Mouse (Mus musculus) thymus, adult 2 months (tissue): ENCODE results near the gene Gm28729. TPM values are rescaled to one million over a fixed set of nuclear protein-coding genes. Genes with fewer than 3 reads are reported as not detected.
"Not testable (repeated sequence)": the region's sequence is repeated elsewhere in the genome, so short reads cannot be mapped to it uniquely, and the experiment has no call there.

Experiments used
- DNase-seq: peaks from one replicate; pipeline ENCODE4 v3.0.0; 2021
- H3K27ac ChIP-seq: fragments of 200-500 bp; 2 replicates; pipeline ENCODE4 v1.5.1; 2012; ENCODE audit warnings: low read length, control low read depth; ENCODE audit not compliant: control insufficient read depth, insufficient read depth
- H3K27me3 ChIP-seq: fragments of 200-500 bp; 2 replicates; pipeline ENCODE4 v1.6.1; 2012; ENCODE audit warnings: mild to moderate bottlenecking, low read length, moderate library complexity, mixed read lengths; ENCODE audit not compliant: control insufficient read depth, insufficient read depth
- H3K36me3 ChIP-seq: fragments of 200-500 bp; 2 replicates; pipeline ENCODE4 v1.6.1; 2012; ENCODE audit warnings: mild to moderate bottlenecking, low read length, moderate library complexity; ENCODE audit not compliant: control insufficient read depth, insufficient read depth
- H3K4me1 ChIP-seq: fragments of 200-500 bp; replicated peaks from 2 replicates; pipeline ENCODE4 v1.6.1; 2012; ENCODE audit warnings: low read length; ENCODE audit not compliant: control insufficient read depth, insufficient read depth
- H3K4me3 ChIP-seq: fragments of 200-500 bp; 2 replicates; pipeline ENCODE4 v1.5.1; 2012; ENCODE audit warnings: mild to moderate bottlenecking, low read length, control low read depth, moderate library complexity; ENCODE audit not compliant: control insufficient read depth, insufficient read depth
- CTCF ChIP-seq: fragments of 200-500 bp; IDR thresholded peaks from 2 replicates; pipeline ENCODE4 v1.5.1; 2012; ENCODE audit warnings: mild to moderate bottlenecking, control low read depth, low read length, moderate library complexity, borderline replicate concordance; ENCODE audit not compliant: control insufficient read depth, poor library complexity, insufficient read depth; ENCODE audit errors: extremely low read depth
- POLR2A ChIP-seq: fragments of 200-500 bp; IDR thresholded peaks from 2 replicates; pipeline ENCODE4 v1.6.1; 2012; ENCODE audit warnings: mild to moderate bottlenecking, low read length, control low read depth, moderate library complexity; ENCODE audit not compliant: control insufficient read depth, poor library complexity, insufficient read depth; ENCODE audit errors: extremely low read depth
- WGBS: fragments of 180-500 bp; shearing (Covaris S2); methylation state at CpG from one replicate; pipeline ENCODE4 v1.1.7; 2018; 5-methylcytosine and 5-hydroxymethylcytosine counted together
- polyA plus RNA-seq: library from polyadenylated mRNA; depleted of rRNA; stranded (reverse); fragments of >200 nt; gene quantifications from 2 replicates; pipeline ENCODE4 v1.2.3, GENCODE M21; 2012

Gene Gm28729
- polyA plus RNA-seq, 1 experiment, result 0.04 TPM

DNA sequence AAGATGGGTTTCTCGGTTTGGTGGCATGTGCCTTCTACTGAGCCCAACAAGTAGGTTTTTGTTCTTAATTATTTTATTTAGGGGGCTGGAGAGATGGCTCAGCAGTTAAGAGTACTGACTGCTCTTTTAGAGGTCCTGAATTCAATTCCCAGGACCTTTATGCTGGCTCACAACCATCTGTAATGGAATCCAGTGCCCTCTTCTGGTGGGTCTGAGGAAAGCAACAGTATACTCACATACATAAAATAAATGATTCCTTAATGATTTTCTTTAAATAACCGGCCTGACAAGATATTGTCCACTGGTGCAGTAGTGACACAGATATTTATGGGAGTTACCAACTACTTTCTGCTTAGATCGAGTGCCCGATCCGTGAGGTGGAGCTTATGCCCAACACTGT, 1.9 kb downstream of the Gm28729 start:
- TF ChIP-seq POLR2A (no peak), CTCF (no peak)
- DNase-seq, result no peak
- Histone ChIP-seq H3K27ac (no peak overlapping the region), H3K4me3 (no peak overlapping the region), H3K36me3 (no peaks in the 10 kb centered on the region), H3K27me3 (no peaks in the 10 kb centered on the region), H3K4me1 (no peaks in the 10 kb centered on the region)
- WGBS, result 96% methylated on average over 5 of the region's 5 CpGs

GRCm38 (mm10) chr9:96521574-96521973, 3.5 kb downstream of the Gm28729 start:
- 83% methylated on average over 2 of the region's 2 CpGs for WGBS
- DNase-seq, H3K27me3 ChIP-seq, H3K4me1 ChIP-seq, H3K4me3 ChIP-seq, H3K27ac ChIP-seq, H3K36me3 ChIP-seq: not testable (repeated sequence)

DNA sequence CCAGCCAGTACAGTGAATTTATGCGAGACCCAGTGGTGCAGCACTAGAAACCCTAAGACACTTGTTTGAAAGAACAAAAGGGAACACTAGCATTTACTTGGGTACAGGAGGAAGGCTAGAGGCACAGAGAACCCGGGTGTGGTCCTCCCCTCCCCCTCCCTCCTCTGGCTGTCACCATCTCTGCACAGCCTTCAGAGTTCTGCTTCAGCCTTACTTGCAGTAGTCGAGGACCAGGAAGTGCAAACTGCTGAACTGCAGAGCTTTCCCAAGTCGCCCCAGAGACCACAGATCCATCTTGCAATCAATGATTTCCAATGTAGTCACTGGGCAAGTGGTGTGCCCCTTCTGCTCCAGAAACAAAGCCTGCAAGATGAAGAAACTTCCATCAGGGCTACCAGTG, 7.6 kb downstream of the Gm28729 start:
- TF ChIP-seq CTCF, result no peak
- no peak for TF ChIP-seq POLR2A
- H3K4me3 ChIP-seq, result no peak overlapping the region
- H3K27ac ChIP-seq, result no peak overlapping the region
- H3K36me3 ChIP-seq, result no peaks in the 10 kb centered on the region
- peaks cover 3% of the 10 kb centered on the region for H3K4me1 ChIP-seq
- DNase-seq, result peak; percentile 11
- no peaks in the 10 kb centered on the region for H3K27me3 ChIP-seq
- 23% methylated on average over 4 of the region's 4 CpGs for WGBS

GRCm38 (mm10) chr9:96516806-96517205, 8.3 kb downstream of the Gm28729 start:
- TF ChIP-seq POLR2A (no peak), CTCF (no peak)
- Histone ChIP-seq H3K4me1 (peaks cover 3% of the 10 kb centered on the region), H3K27ac (no peak overlapping the region), H3K36me3 (no peaks in the 10 kb centered on the region), H3K27me3 (no peaks in the 10 kb centered on the region), H3K4me3 (no peak overlapping the region)
- WGBS, result 83% methylated on average over 3 of the region's 3 CpGs
- DNase-seq, result no peak

DNA sequence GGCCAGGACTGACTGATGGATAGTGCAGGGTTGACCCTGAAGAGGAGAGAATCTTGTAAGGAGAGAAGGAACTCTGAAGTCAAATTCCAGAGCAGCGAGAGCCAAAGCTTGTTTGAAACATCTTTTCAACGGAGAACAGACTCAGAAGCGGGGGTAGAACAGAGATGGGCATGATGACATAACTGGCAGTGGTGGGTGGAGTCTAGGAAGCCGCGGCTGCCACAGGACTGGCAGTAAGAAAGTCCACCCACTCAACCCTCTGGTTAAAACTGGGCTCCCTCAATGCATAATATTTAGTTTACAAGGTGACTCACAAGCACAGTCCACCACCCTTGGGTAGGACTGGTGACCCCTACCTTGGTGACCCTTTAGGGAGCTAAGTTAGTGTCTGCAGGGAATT, 9.3 kb downstream of the Gm28729 start:
- Histone ChIP-seq H3K27ac (no peak overlapping the region), H3K4me1 (peaks cover 3% of the 10 kb centered on the region), H3K4me3 (no peak overlapping the region), H3K27me3 (no peaks in the 10 kb centered on the region), H3K36me3 (no peaks in the 10 kb centered on the region)
- TF ChIP-seq CTCF (no peak), POLR2A (no peak)
- DNase-seq, result no peak
- 46% methylated on average over 5 of the region's 5 CpGs for WGBS

DNA sequence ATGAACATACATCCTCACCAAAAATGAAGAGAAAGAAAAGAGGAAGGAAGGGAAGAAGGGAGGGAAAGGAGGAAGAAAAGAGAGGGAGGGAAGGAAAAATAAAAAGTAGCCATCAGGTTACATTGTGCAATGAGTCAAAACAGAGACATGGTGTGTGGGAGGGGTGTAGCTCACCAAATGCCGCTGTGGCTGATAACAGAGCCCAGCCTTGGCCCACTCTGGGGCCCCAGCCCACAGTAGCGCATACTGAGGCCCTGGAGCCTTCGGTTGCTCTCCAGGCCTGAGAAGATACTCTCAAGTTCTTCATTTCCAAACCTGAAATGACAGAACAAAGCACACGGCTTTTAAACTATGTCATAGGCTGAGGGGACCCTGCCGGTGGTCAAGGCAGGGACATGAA, 10.8 kb downstream of the Gm28729 start:
- H3K27ac ChIP-seq, result no peak overlapping the region
- no peaks in the 10 kb centered on the region for H3K36me3 ChIP-seq
- no peaks in the 10 kb centered on the region for H3K27me3 ChIP-seq
- H3K4me1 ChIP-seq, result peaks cover 3% of the 10 kb centered on the region
- no peak for DNase-seq
- no peak overlapping the region for H3K4me3 ChIP-seq
- TF ChIP-seq POLR2A (no peak), CTCF (no peak)
- 91% methylated on average over 5 of the region's 5 CpGs for WGBS

DNA sequence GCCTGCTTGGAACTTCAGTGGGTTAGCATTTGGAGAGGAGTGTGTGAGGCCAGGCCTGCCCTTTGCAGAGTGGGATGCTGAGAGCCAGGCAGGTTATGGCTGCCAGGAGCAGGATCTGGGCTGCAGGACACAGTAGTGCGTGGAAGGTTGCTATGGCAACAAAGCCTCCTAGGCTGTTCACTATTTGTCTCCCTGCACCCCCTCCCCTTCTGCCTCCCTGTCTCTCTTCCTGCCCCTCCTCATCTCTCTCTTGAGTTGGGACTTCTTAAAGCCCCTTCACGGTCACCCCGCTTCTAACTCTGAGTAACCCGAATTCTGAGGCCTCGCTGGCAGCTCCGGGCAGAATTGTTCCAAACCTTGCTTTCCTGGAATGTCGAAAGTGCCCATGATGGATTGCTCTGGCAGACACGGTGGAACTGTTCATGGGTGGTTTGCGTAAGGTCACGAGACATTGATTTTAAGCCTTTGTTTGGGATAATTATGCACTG, 19.0 kb downstream of the Gm28729 start:
- no peak for DNase-seq
- 85% methylated on average over 10 of the region's 10 CpGs for WGBS
- no peaks in the 10 kb centered on the region for H3K27me3 ChIP-seq
- no peak overlapping the region for H3K4me3 ChIP-seq
- H3K27ac ChIP-seq, result no peak overlapping the region
- no peak for TF ChIP-seq CTCF
- TF ChIP-seq POLR2A, result no peak
- no peaks in the 10 kb centered on the region for H3K36me3 ChIP-seq
- H3K4me1 ChIP-seq, result no peaks in the 10 kb centered on the region
